Mouse (Mus musculus) forebrain, embryonic 13.5 days (tissue): ENCODE data around the gene Ndufaf7. TPM values are rescaled to one million over a fixed set of nuclear protein-coding genes. Genes with fewer than 3 reads are reported as not detected.

ENCODE experiments used
- ATAC-seq: fragments of 200-750 bp; cut with Nextera tagmentation; 2 replicates; pipeline ENCODE4 v1.8.0; 2017
- H3K27ac ChIP-seq: fragments of 300-500 bp; sonication (generic); 2 replicates; pipeline ENCODE4 v1.5.1; 2015; ENCODE audit warnings: inconsistent platforms, mild to moderate bottlenecking, moderate library complexity
- H3K27me3 ChIP-seq: fragments of 300-500 bp; sonication (generic); 2 replicates; pipeline ENCODE4 v1.6.1; 2015; ENCODE audit warnings: mild to moderate bottlenecking, inconsistent platforms
- H3K36me3 ChIP-seq: fragments of 300-500 bp; sonication (generic); 2 replicates; pipeline ENCODE4 v1.6.1; 2015; ENCODE audit warnings: mild to moderate bottlenecking, inconsistent platforms; ENCODE audit not compliant: poor library complexity, severe bottlenecking
- H3K4me1 ChIP-seq: fragments of 300-500 bp; sonication (generic); 2 replicates; pipeline ENCODE4 v1.6.1; 2015; ENCODE audit warnings: inconsistent platforms
- H3K4me2 ChIP-seq: fragments of 300-500 bp; sonication (generic); 2 replicates; pipeline ENCODE4 v1.6.1; 2015; ENCODE audit warnings: inconsistent platforms, mild to moderate bottlenecking, moderate library complexity
- H3K4me3 ChIP-seq: fragments of 300-500 bp; sonication (generic); 2 replicates; pipeline ENCODE4 v1.5.1; 2015; ENCODE audit warnings: mild to moderate bottlenecking, inconsistent platforms
- H3K9ac ChIP-seq: fragments of 300-500 bp; sonication (generic); 2 replicates; pipeline ENCODE4 v1.6.1; 2015; ENCODE audit warnings: mild to moderate bottlenecking, inconsistent platforms
- H3K9me3 ChIP-seq: fragments of 300-500 bp; sonication (generic); replicated peaks from 2 replicates; pipeline ENCODE4 v1.6.1; 2016; ENCODE audit warnings: inconsistent platforms
- whole genome bisulfite sequencing: fragments of 180-500 bp; shearing (Covaris S2); methylation state at CpG from one replicate; pipeline ENCODE4 v1.1.7; 2015; 5-methylcytosine and 5-hydroxymethylcytosine counted together
- polyA plus RNA-seq: library from polyadenylated mRNA; unstranded; fragments of >200 nt; fragmentation: Nextera tagmentation; extraction: Ambion mirVana; gene quantifications from 2 replicates; pipeline ENCODE4 v1.2.1, GENCODE M21; 2015

Gene Ndufaf7
- polyA plus RNA-seq, 1 experiment from 2014 or later = 53.8 TPM

GRCm38 (mm10) chr17:78916369-78916813, 20.5 kb upstream of the Ndufaf7 start, which contains the start of gene Cebpzos:
TSS of gene Cebpzos (plus strand) at chr17:78916500.
- under 1% methylated on average over 37 of the region's 37 CpGs for WGBS
- peak within 1 kb of the TSS; percentile 65 for H3K4me3 ChIP-seq
- H3K4me1 ChIP-seq = peaks cover 20% of the 10 kb centered on the region
- H3K27ac ChIP-seq = peak within 1 kb of the TSS; percentile 75
- H3K4me2 ChIP-seq = peak within 1 kb of the TSS; percentile 77
- no peaks in the 10 kb centered on the region for H3K27me3 ChIP-seq
- H3K9me3 ChIP-seq = no peaks in the 10 kb centered on the region
- peak; percentile 93 for ATAC-seq
- H3K36me3 ChIP-seq = peaks cover 25% of the 10 kb centered on the region
- H3K9ac ChIP-seq = peak within 1 kb of the TSS; percentile 78

GRCm38 (mm10) chr17:78916899-78917298, 20.0 kb upstream of the Ndufaf7 start:
- peak; percentile 19 for ATAC-seq
- 3% methylated on average over 11 of the region's 11 CpGs for WGBS
- H3K4me2 ChIP-seq = peak overlapping the region; percentile 77
- H3K27ac ChIP-seq = peak overlapping the region; percentile 75
- H3K4me3 ChIP-seq = peak overlapping the region; percentile 65
- H3K4me1 ChIP-seq = peaks cover 20% of the 10 kb centered on the region
- H3K27me3 ChIP-seq = no peaks in the 10 kb centered on the region
- H3K9ac ChIP-seq = peak overlapping the region; percentile 78
- peaks cover 30% of the 10 kb centered on the region for H3K36me3 ChIP-seq
- no peaks in the 10 kb centered on the region for H3K9me3 ChIP-seq

GRCm38 (mm10) chr17:78917696-78918095, 19.2 kb upstream of the Ndufaf7 start:
- no peak overlapping the region for H3K4me3 ChIP-seq
- no peaks in the 10 kb centered on the region for H3K27me3 ChIP-seq
- H3K9ac ChIP-seq = 0 out of 2 replicates have a peak overlapping the region, but pooled peaks have one; percentile 78
- 38% methylated on average over 6 of the region's 6 CpGs for WGBS
- H3K36me3 ChIP-seq = peaks cover 37% of the 10 kb centered on the region
- no peaks in the 10 kb centered on the region for H3K9me3 ChIP-seq
- no peak overlapping the region for H3K27ac ChIP-seq
- H3K4me2 ChIP-seq = peak overlapping the region; percentile 77
- peaks cover 20% of the 10 kb centered on the region for H3K4me1 ChIP-seq
- no peak for ATAC-seq

GRCm38 (mm10) chr17:78935857-78936256, 1.1 kb upstream of the Ndufaf7 start:
- WGBS = 89% methylated on average over 2 of the region's 2 CpGs
- no peak for ATAC-seq
- Histone ChIP-seq H3K27ac (no peak overlapping the region), H3K4me3 (peak overlapping the region; percentile 89), H3K27me3 (no peaks in the 10 kb centered on the region), H3K36me3 (peaks cover 49% of the 10 kb centered on the region), H3K4me1 (peaks cover 36% of the 10 kb centered on the region), H3K9ac (peak overlapping the region; percentile 76), H3K9me3 (no peaks in the 10 kb centered on the region), H3K4me2 (peak overlapping the region; percentile 70)

- H3K4me3 ChIP-seq = peak overlapping the region; percentile 89
- H3K9me3 ChIP-seq = no peaks in the 10 kb centered on the region
- H3K36me3 ChIP-seq = peaks cover 47% of the 10 kb centered on the region
- H3K27me3 ChIP-seq = no peaks in the 10 kb centered on the region
- H3K9ac ChIP-seq = peak overlapping the region; percentile 76
- H3K27ac ChIP-seq = 0 out of 2 replicates have a peak overlapping the region, but pooled peaks have one; percentile 31
- peaks cover 36% of the 10 kb centered on the region for H3K4me1 ChIP-seq
- 10% methylated on average over 26 of the region's 26 CpGs for WGBS
- H3K4me2 ChIP-seq = peak overlapping the region; percentile 70
- peak; percentile 29; the same call in 1 of the 2 replicates for ATAC-seq
These were observed 405 bp downstream of the Ndufaf7 start for GRCm38 (mm10) chr17:78937229-78937853.

- no peaks in the 10 kb centered on the region for H3K27me3 ChIP-seq
- peaks cover 21% of the 10 kb centered on the region for H3K4me1 ChIP-seq
- H3K9ac ChIP-seq = no peak overlapping the region
- H3K36me3 ChIP-seq = peaks cover 49% of the 10 kb centered on the region
- no peak overlapping the region for H3K4me3 ChIP-seq
- 92% methylated on average over 4 of the region's 4 CpGs for whole genome bisulfite sequencing
- H3K27ac ChIP-seq = no peak overlapping the region
- H3K4me2 ChIP-seq = no peak overlapping the region
- no peaks in the 10 kb centered on the region for H3K9me3 ChIP-seq
- no peak for ATAC-seq
These were observed 2.0 kb downstream of the Ndufaf7 start for GRCm38 (mm10) chr17:78938927-78939326.

GRCm38 (mm10) chr17:78942579-78942978, 5.6 kb downstream of the Ndufaf7 start:
- no peak for ATAC-seq
- peaks cover 56% of the 10 kb centered on the region for H3K36me3 ChIP-seq
- WGBS = 72% methylated on average over 11 of the region's 11 CpGs

GRCm38 (mm10) chr17:78951225-78951624, 14.3 kb downstream of the Ndufaf7 start:
- H3K27me3 ChIP-seq = no peaks in the 10 kb centered on the region
- no peak overlapping the region for H3K27ac ChIP-seq
- no peak for ATAC-seq
- H3K9ac ChIP-seq = no peak overlapping the region
- WGBS = 96% methylated on average over 5 of the region's 5 CpGs
- H3K36me3 ChIP-seq = peaks cover 89% of the 10 kb centered on the region
- H3K9me3 ChIP-seq = no peaks in the 10 kb centered on the region
- H3K4me1 ChIP-seq = no peaks in the 10 kb centered on the region
- no peak overlapping the region for H3K4me2 ChIP-seq
- no peak overlapping the region for H3K4me3 ChIP-seq

More at GRCm38 (mm10) chr17:78942579-78942978, 5.6 kb downstream of the Ndufaf7 start:
- Histone ChIP-seq H3K4me1 (peaks cover 6% of the 10 kb centered on the region), H3K9ac (no peak overlapping the region), H3K4me2 (no peak overlapping the region), H3K4me3 (no peak overlapping the region), H3K27ac (no peak overlapping the region), H3K9me3 (no peaks in the 10 kb centered on the region), H3K27me3 (no peaks in the 10 kb centered on the region)

GRCm38 (mm10) chr17:78952070-78952469, 15.1 kb downstream of the Ndufaf7 start:
- Histone ChIP-seq H3K4me3 (no peak overlapping the region), H3K9ac (no peak overlapping the region), H3K4me1 (no peaks in the 10 kb centered on the region), H3K27me3 (no peaks in the 10 kb centered on the region), H3K36me3 (peaks cover 88% of the 10 kb centered on the region), H3K27ac (no peak overlapping the region), H3K4me2 (no peak overlapping the region), H3K9me3 (no peaks in the 10 kb centered on the region)
- WGBS = 92% methylated on average over 5 of the region's 5 CpGs
- ATAC-seq = no peak

GRCm38 (mm10) chr17:78953240-78953639, 16.3 kb downstream of the Ndufaf7 start:
- Histone ChIP-seq H3K36me3 (peaks cover 88% of the 10 kb centered on the region), H3K9ac (no peak overlapping the region), H3K27ac (no peak overlapping the region), H3K27me3 (no peaks in the 10 kb centered on the region), H3K9me3 (no peaks in the 10 kb centered on the region), H3K4me1 (no peaks in the 10 kb centered on the region), H3K4me2 (no peak overlapping the region), H3K4me3 (no peak overlapping the region)
- ATAC-seq = no peak
- WGBS = 91% methylated on average over 8 of the region's 8 CpGs

- Histone ChIP-seq H3K4me2 (no peak overlapping the region), H3K9me3 (no peaks in the 10 kb centered on the region), H3K36me3 (peaks cover 73% of the 10 kb centered on the region), H3K4me1 (no peaks in the 10 kb centered on the region), H3K27ac (no peak overlapping the region), H3K4me3 (no peak overlapping the region), H3K27me3 (no peaks in the 10 kb centered on the region), H3K9ac (no peak overlapping the region)
- no peak for ATAC-seq
- WGBS = 83% methylated on average over 6 of the region's 6 CpGs
These were observed 22.5 kb downstream of the Ndufaf7 start for GRCm38 (mm10) chr17:78959473-78959872.

- 83% methylated on average over 1 of the region's 1 CpGs for WGBS
- H3K27ac ChIP-seq = 0 out of 2 replicates have a peak overlapping the region, but pooled peaks have one; percentile 6
- H3K4me2 ChIP-seq = no peak overlapping the region
- H3K36me3 ChIP-seq = peaks cover 52% of the 10 kb centered on the region
- no peak overlapping the region for H3K4me3 ChIP-seq
- no peaks in the 10 kb centered on the region for H3K4me1 ChIP-seq
- no peak overlapping the region for H3K9ac ChIP-seq
- no peaks in the 10 kb centered on the region for H3K9me3 ChIP-seq
- no peaks in the 10 kb centered on the region for H3K27me3 ChIP-seq
- peak; percentile 19; the same call in 1 of the 2 replicates for ATAC-seq
These were observed 27.5 kb downstream of the Ndufaf7 start for GRCm38 (mm10) chr17:78964387-78964786.
